In the genomic region with DNA sequence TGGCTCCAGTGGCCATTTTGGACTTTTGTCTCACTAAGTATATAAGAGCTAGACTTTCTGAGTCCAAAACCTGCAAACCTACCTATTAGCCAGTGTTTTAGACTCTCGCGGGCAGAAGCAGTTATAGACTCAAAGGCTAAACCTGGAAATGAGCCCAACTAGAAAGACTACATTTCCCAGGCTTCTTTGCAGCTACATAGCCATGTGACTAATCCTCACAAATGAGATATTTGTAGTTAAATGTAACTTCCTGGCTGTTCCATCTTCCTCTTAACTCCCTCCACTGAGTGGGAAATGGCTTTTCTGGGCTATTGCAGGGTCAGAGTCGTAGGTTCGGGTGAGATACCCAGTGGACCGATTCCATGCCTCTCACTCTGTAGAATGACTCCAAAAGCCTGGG, we compare ENCODE assay signal across 28 mouse cellular contexts.
A peak's percentile ranks its signal among the peaks of the same experiment; 100 is the strongest.
DNase-seq lines count a peak whose midpoint lies in the region; ATAC-seq and TF ChIP-seq lines count a peak whose summit lies in the region.
"Had no signal": no experiment of that assay in that cellular context is flagged by ENCODE, and none has a peak within 500 bp of the region (broad histone marks: within the 10 kb centered on the region; RNA-seq: fewer than 3 reads in every experiment).

No protein-coding gene starts in this region.

- no peaks in the 10 kb centered on the region for H3K27me3 ChIP-seq in liver, adult 2 months (ENCODE audit: control insufficient read depth, insufficient read depth, low read length)
- 0 out of 2 replicates have a peak, but pooled peaks cover 4% of the 10 kb centered on the region for H3K27me3 ChIP-seq in liver, embryonic 11.5 days (replicated peaks; ENCODE audit: control insufficient read depth, insufficient read depth, low read length)
- H3K27me3 ChIP-seq in C2C12 (ENCODE audit: control insufficient read depth, insufficient read depth, insufficient read length), result no peaks in the 10 kb centered on the region
- H3K27me3 ChIP-seq in limb, embryonic 10.5 days (ENCODE audit: low read depth, poor library complexity, severe bottlenecking), result no peaks in the 10 kb centered on the region
- H3K27me3 ChIP-seq: heart, embryonic 12.5 days; limb, embryonic 12.5 days; liver, embryonic 15.5 days had no signal

- no peaks in the 10 kb centered on the region for H3K79me2 ChIP-seq in liver, adult 2 months (ENCODE audit: control insufficient read depth, insufficient read depth, low read length)
- no peaks in the 10 kb centered on the region for H3K79me2 ChIP-seq in C2C12 (ENCODE audit: control insufficient read depth, insufficient read depth)

- peak; percentile 29 for DNase-seq in embryo, embryonic 10.5 days (ENCODE audit: low spot score)
- DNase-seq in embryo, embryonic 9.5 days (ENCODE audit: extremely low spot score), result no peak
- peak; percentile 6 for DNase-seq in liver, adult 2 months (ENCODE audit: extremely low read depth, low read depth, low spot score)
- no peak for DNase-seq in liver, embryonic 11.5 days (ENCODE audit: low spot score)
- no peak for DNase-seq in limb, embryonic 10.5 days (ENCODE audit: low spot score)
- no peak for DNase-seq in thymus, postnatal 36 days
- DNase-seq: adrenal gland, postnatal 36 days; cerebellum, adult 18-20 months; cerebellum, postnatal 25 days; embryo, embryonic 11 days; gastrocnemius, postnatal 14 days; heart, adult 18-20 months; heart, postnatal 10 days; kidney, adult 8-10 months; kidney, postnatal 25 days; layer of hippocampus, postnatal 36 days; thymus, postnatal 25 days had no signal

- no peak overlapping the region for H3K27ac ChIP-seq in liver, adult 2 months (replicated peaks; ENCODE audit: insufficient read depth, low read depth, low read length)
- H3K27ac ChIP-seq in liver, embryonic 11.5 days (ENCODE audit: low read depth, low read length), result no peak overlapping the region
- H3K27ac ChIP-seq in limb, embryonic 10.5 days, result 0 out of 2 replicates have a peak overlapping the region, but pooled peaks have one; percentile 23
- H3K27ac ChIP-seq: hindbrain, embryonic 10.5 days; layer of hippocampus, adult 2 months; liver, embryonic 15.5 days; macrophage; neural tube, embryonic 12.5 days; stomach, embryonic 15.5 days had no signal

- 81% methylated on average over 5 of the region's 5 CpGs for WGBS in liver, adult 2 months
- WGBS in liver, embryonic 11.5 days, result 86% methylated on average over 5 of the region's 5 CpGs
- WGBS in limb, embryonic 10.5 days, result 90% methylated on average over 5 of the region's 5 CpGs

- H3K4me2 ChIP-seq in liver, embryonic 11.5 days, result no peak overlapping the region
- H3K4me2 ChIP-seq: heart, embryonic 12.5 days; limb, embryonic 12.5 days; liver, embryonic 15.5 days; neural tube, embryonic 12.5 days; stomach, embryonic 15.5 days had no signal

- no peaks in the 10 kb centered on the region for H3K9me3 ChIP-seq in liver, embryonic 11.5 days (ENCODE audit: control insufficient read depth, low read length)
- no peaks in the 10 kb centered on the region for H3K9me3 ChIP-seq in limb, embryonic 10.5 days (replicated peaks)
- H3K9me3 ChIP-seq: hindbrain, embryonic 10.5 days; limb, embryonic 12.5 days; liver, embryonic 15.5 days; neural tube, embryonic 12.5 days; stomach, embryonic 15.5 days had no signal

- no peak for TF ChIP-seq POLR2A in liver, adult 2 months (IDR thresholded peaks at IDR 0.05; ENCODE audit: extremely low read depth, insufficient read depth, low read length)

- H3K4me1 ChIP-seq in liver, adult 2 months (ENCODE audit: control insufficient read depth, insufficient read depth, low read length), result 0 out of 2 replicates have a peak, but pooled peaks cover 3% of the 10 kb centered on the region
- no peaks in the 10 kb centered on the region for H3K4me1 ChIP-seq in liver, embryonic 11.5 days (replicated peaks; ENCODE audit: control insufficient read depth, insufficient read depth, low read length)
- H3K4me1 ChIP-seq in limb, embryonic 10.5 days, result peaks cover 18% of the 10 kb centered on the region
- H3K4me1 ChIP-seq: heart, embryonic 12.5 days; liver, embryonic 15.5 days; neural tube, embryonic 12.5 days had no signal

- no peaks in the 10 kb centered on the region for H3K79me3 ChIP-seq in C2C12 (ENCODE audit: low read depth)

- H3ac ChIP-seq in C2C12 (ENCODE audit: control insufficient read depth, insufficient read length, low read depth), result no peak overlapping the region

- H3K9ac ChIP-seq in liver, adult 2 months (ENCODE audit: low read depth, low read length), result no peak overlapping the region
- H3K9ac ChIP-seq in liver, embryonic 11.5 days (ENCODE audit: low read depth, low read length), result no peak overlapping the region
- H3K9ac ChIP-seq: heart, embryonic 12.5 days; limb, embryonic 12.5 days; liver, embryonic 15.5 days; neural tube, embryonic 12.5 days; stomach, embryonic 15.5 days had no signal

- no peak overlapping the region for H3K4me3 ChIP-seq in liver, adult 2 months (ENCODE audit: insufficient read depth, low read depth, low read length)
- no peak overlapping the region for H3K4me3 ChIP-seq in liver, embryonic 11.5 days (ENCODE audit: low read depth, low read length)
- no peak overlapping the region for H3K4me3 ChIP-seq in C2C12 (ENCODE audit: insufficient read depth, poor library complexity, severe bottlenecking)
- no peak overlapping the region for H3K4me3 ChIP-seq in limb, embryonic 10.5 days
- H3K4me3 ChIP-seq: heart, embryonic 12.5 days; hindbrain, embryonic 10.5 days; layer of hippocampus, adult 2 months; limb, embryonic 12.5 days; liver, embryonic 15.5 days; neural tube, embryonic 12.5 days; stomach, embryonic 15.5 days had no signal

- H3K36me3 ChIP-seq in liver, adult 2 months (ENCODE audit: control insufficient read depth, insufficient read depth, low read length), result no peaks in the 10 kb centered on the region
- no peaks in the 10 kb centered on the region for H3K36me3 ChIP-seq in liver, embryonic 11.5 days (ENCODE audit: control insufficient read depth, insufficient read depth, low read length)
- H3K36me3 ChIP-seq in C2C12 (ENCODE audit: control insufficient read depth, insufficient read depth), result no peaks in the 10 kb centered on the region
- no peaks in the 10 kb centered on the region for H3K36me3 ChIP-seq in limb, embryonic 10.5 days
- H3K36me3 ChIP-seq: heart, embryonic 12.5 days; hindbrain, embryonic 10.5 days; limb, embryonic 12.5 days; liver, embryonic 15.5 days; neural tube, embryonic 12.5 days; stomach, embryonic 15.5 days had no signal

- TF ChIP-seq CTCF in liver, adult 2 months (IDR thresholded peaks at IDR 0.05; ENCODE audit: low read depth, low read length), result no peak
- TF ChIP-seq CTCF in C2C12 (IDR thresholded peaks at IDR 0.05; ENCODE audit: control insufficient read depth, insufficient read depth, insufficient read length), result no peak

- no peak for ATAC-seq in liver, embryonic 11.5 days (replicated peaks; ENCODE audit: low FRiP score)
- ATAC-seq: forebrain, embryonic 16.5 days; inflammation-experienced regulatory T-cells, adult 6 months had no signal

TF ChIP-seq in C2C12, 6 proteins besides CTCF, POLR2A, EP300 and RAD21:
- no peak for TF ChIP-seq FOSL1 (IDR thresholded peaks at IDR 0.05; ENCODE audit: insufficient read depth, low read length, poor library complexity, severe bottlenecking)
- peak; percentile 26 for TF ChIP-seq USF1 (IDR thresholded peaks at IDR 0.05; ENCODE audit: low read depth)

Comparison
In these comparisons a context has a peak if more than half of its experiments do, and no peak if none do; other contexts are left out.
1. DNase-seq: peak in embryo, embryonic 10.5 days (single experiment) and liver, adult 2 months (single experiment); none in embryo, embryonic 9.5 days (single experiment), liver, embryonic 11.5 days (single experiment), limb, embryonic 10.5 days (single experiment) and thymus, postnatal 36 days (0 of 2).